Mouse (Mus musculus) cortical plate, adult 2 months (tissue): Measurements from ENCODE around the gene Atf6b.

Experiments used
- CTCF ChIP-seq: fragments of 200-500 bp; IDR thresholded peaks from 2 replicates; pipeline ENCODE4 v1.5.1; 2011; ENCODE audit warnings: mild to moderate bottlenecking, control low read depth, low read length; ENCODE audit not compliant: insufficient read depth; ENCODE audit errors: extremely low read depth
- POLR2A ChIP-seq: fragments of 200-500 bp; IDR thresholded peaks from 2 replicates; pipeline ENCODE4 v1.6.1; 2011; ENCODE audit warnings: mild to moderate bottlenecking, low read length, control low read depth; ENCODE audit not compliant: insufficient read depth; ENCODE audit errors: extremely low read depth

DNA sequence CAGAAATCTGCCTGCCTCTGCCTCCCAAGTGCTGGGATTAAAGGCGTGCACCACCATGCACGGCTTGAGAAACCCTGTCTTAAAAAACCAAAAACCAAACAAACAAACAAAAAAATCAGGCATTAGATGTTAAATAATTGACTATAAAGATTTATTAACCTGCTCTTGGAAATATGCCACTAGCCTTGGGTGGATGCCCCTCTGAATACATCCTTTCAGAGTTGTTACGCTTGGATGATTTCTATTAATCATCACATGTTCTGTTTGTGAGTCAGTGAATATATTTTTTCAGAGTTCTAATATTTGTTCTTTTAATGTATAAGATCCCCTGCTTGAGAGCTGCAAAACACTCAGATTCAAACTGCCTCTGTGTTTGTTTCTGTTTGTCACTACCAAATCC lies 22.0 kb upstream of the Atf6b start:
- TF ChIP-seq POLR2A (no peak), CTCF (no peak)
